In genomic region chr19:28915602-28916250, GRCm38 (mm10) we compare ENCODE assay signal across 15 mouse cellular contexts. TPM values are rescaled to one million over a fixed set of nuclear protein-coding genes. Genes with fewer than 3 reads are reported as not detected.
DNase-seq lines count a peak whose midpoint lies in the region; ATAC-seq and TF ChIP-seq lines count a peak whose summit lies in the region.
"Had no signal": no experiment of that assay in that cellular context is flagged by ENCODE, and none has a peak within 500 bp of the region (broad histone marks: within the 10 kb centered on the region; RNA-seq: fewer than 3 reads in every experiment).

No protein-coding gene starts in this region.

- no peak overlapping the region for H3K27ac ChIP-seq in hindbrain, embryonic 16.5 days (ENCODE audit: low read depth, low read length)
- H3K27ac ChIP-seq in hindbrain, embryonic 12.5 days, result no peak overlapping the region
- H3K27ac ChIP-seq in lung, embryonic 14.5 days (ENCODE audit: low read depth), result no peak overlapping the region
- H3K27ac ChIP-seq: limb, embryonic 10.5 days; lung, embryonic 15.5 days had no signal

- H3K4me2 ChIP-seq in hindbrain, embryonic 16.5 days (ENCODE audit: low read length), result no peak overlapping the region
- no peak overlapping the region for H3K4me2 ChIP-seq in hindbrain, embryonic 12.5 days (replicated peaks)
- no peak overlapping the region for H3K4me2 ChIP-seq in lung, embryonic 14.5 days
- H3K4me2 ChIP-seq: lung, embryonic 15.5 days had no signal

- H3K4me1 ChIP-seq in hindbrain, embryonic 16.5 days (ENCODE audit: control insufficient read depth, insufficient read depth, low read depth, low read length), result no peaks in the 10 kb centered on the region
- H3K4me1 ChIP-seq in hindbrain, embryonic 12.5 days, result no peaks in the 10 kb centered on the region; the same call in 1 of the 2 replicates
- H3K4me1 ChIP-seq in lung, embryonic 14.5 days (ENCODE audit: insufficient read depth), result peaks cover 5% of the 10 kb centered on the region; the same call in 1 of the 2 replicates

- TF ChIP-seq CTCF in lung, embryonic 14.5 days (IDR thresholded peaks at IDR 0.05; ENCODE audit: low read depth), result no peak

- no peaks in the 10 kb centered on the region for H3K27me3 ChIP-seq in hindbrain, embryonic 16.5 days (replicated peaks; ENCODE audit: control insufficient read depth, insufficient read depth, low read length)
- no peaks in the 10 kb centered on the region for H3K27me3 ChIP-seq in hindbrain, embryonic 12.5 days
- H3K27me3 ChIP-seq in lung, embryonic 14.5 days (ENCODE audit: insufficient read depth, low read length), result no peaks in the 10 kb centered on the region
- H3K27me3 ChIP-seq: lung, embryonic 15.5 days had no signal

- no peaks in the 10 kb centered on the region for H3K9me3 ChIP-seq in hindbrain, embryonic 16.5 days (ENCODE audit: control insufficient read depth, low read length)
- H3K9me3 ChIP-seq in hindbrain, embryonic 12.5 days (replicated peaks), result no peaks in the 10 kb centered on the region
- H3K9me3 ChIP-seq in lung, embryonic 14.5 days (ENCODE audit: low read depth, low read length), result no peaks in the 10 kb centered on the region
- H3K9me3 ChIP-seq: limb, embryonic 10.5 days; lung, embryonic 15.5 days had no signal

- WGBS in hindbrain, embryonic 16.5 days, result 61% methylated on average over 2 of the region's 2 CpGs
- 55% methylated on average over 2 of the region's 2 CpGs for WGBS in hindbrain, embryonic 12.5 days
- 61% methylated on average over 2 of the region's 2 CpGs for WGBS in lung, embryonic 14.5 days

- no peak overlapping the region for H3K4me3 ChIP-seq in hindbrain, embryonic 16.5 days (ENCODE audit: low read length)
- no peak overlapping the region for H3K4me3 ChIP-seq in hindbrain, embryonic 12.5 days
- no peak overlapping the region for H3K4me3 ChIP-seq in lung, embryonic 14.5 days (ENCODE audit: low read depth, low read length)
- H3K4me3 ChIP-seq: limb, embryonic 10.5 days; lung, embryonic 15.5 days; myocyte had no signal

- ATAC-seq in hindbrain, embryonic 16.5 days, result peak; percentile 67; the same call in 1 of the 2 replicates
- ATAC-seq in hindbrain, embryonic 12.5 days (ENCODE audit: low FRiP score), result no peak
- no peak for ATAC-seq in lung, embryonic 14.5 days (ENCODE audit: insufficient read depth)
- ATAC-seq in granulocyte monocyte progenitor cell, adult 5-6 weeks (replicated peaks; ENCODE audit: poor library complexity, severe bottlenecking), result no peak
- ATAC-seq: forebrain, embryonic 14.5 days had no signal

- peak; percentile 14 for DNase-seq in lung, embryonic 14.5 days
- no peak for DNase-seq in lung, postnatal 14 days
- DNase-seq in forelimb bud, embryonic 11.5 days (ENCODE audit: low read depth, low spot score), result peak; percentile 18
- peak; percentile 27 for DNase-seq in mesoderm, embryonic 11.5 days (ENCODE audit: low read depth, low spot score)
- DNase-seq: cerebellum, adult 18-20 months; gastrocnemius, postnatal 10 days; heart, postnatal 14 days had no signal

- H3K9ac ChIP-seq in hindbrain, embryonic 16.5 days (ENCODE audit: low read depth, low read length), result no peak overlapping the region
- no peak overlapping the region for H3K9ac ChIP-seq in hindbrain, embryonic 12.5 days
- H3K9ac ChIP-seq in lung, embryonic 14.5 days, result no peak overlapping the region
- H3K9ac ChIP-seq: lung, embryonic 15.5 days had no signal

- peaks cover 7% of the 10 kb centered on the region for H3K36me3 ChIP-seq in hindbrain, embryonic 16.5 days (ENCODE audit: control insufficient read depth, insufficient read depth, low read length)
- no peaks in the 10 kb centered on the region for H3K36me3 ChIP-seq in hindbrain, embryonic 12.5 days
- no peaks in the 10 kb centered on the region for H3K36me3 ChIP-seq in lung, embryonic 14.5 days (ENCODE audit: insufficient read depth)
- H3K36me3 ChIP-seq: limb, embryonic 10.5 days; lung, embryonic 15.5 days had no signal

RNA-seq across cellular contexts. Expression of gene Plpp6, which starts 48.0 kb away (rescaled TPM):
- polyA plus RNA-seq in hindbrain, embryonic 16.5 days (2015; fragmentation: Nextera tagmentation; extraction: Ambion mirVana), result 11.7 and 13.6 TPM in 2 replicates
- 9.9 and 10.6 TPM in 2 replicates for polyA plus RNA-seq in hindbrain, embryonic 12.5 days (2016; fragmentation: Nextera tagmentation; extraction: Ambion mirVana)
- 9.6 and 10.3 TPM in 2 replicates for polyA plus RNA-seq in lung, embryonic 14.5 days (2014; fragmentation: Nextera tagmentation; extraction: Ambion mirVana)
- 8.8 and 9.9 TPM in 2 replicates for total RNA-seq in granulocyte monocyte progenitor cell, adult 5-6 weeks (2014; fragmentation: Nextera tagmentation)
- 4.0 and 5.1 TPM in 2 replicates for total RNA-seq in granulocyte monocyte progenitor cell, adult 5-6 weeks (2017)

RNA-seq across cellular contexts. Expression of gene 4430402I18Rik, which starts 51.9 kb away (rescaled TPM):
- 1.4 and 2.1 TPM in 2 replicates for polyA plus RNA-seq in hindbrain, embryonic 16.5 days (2015; fragmentation: Nextera tagmentation; extraction: Ambion mirVana)
- 0.81 and 1.1 TPM in 2 replicates for polyA plus RNA-seq in hindbrain, embryonic 12.5 days (2016; fragmentation: Nextera tagmentation; extraction: Ambion mirVana)
- 1.7 and 2.1 TPM in 2 replicates for polyA plus RNA-seq in lung, embryonic 14.5 days (2014; fragmentation: Nextera tagmentation; extraction: Ambion mirVana)
- total RNA-seq in granulocyte monocyte progenitor cell, adult 5-6 weeks (2014; fragmentation: Nextera tagmentation), result not detected in 2 replicates
- 0.72 TPM in 1 of 2 replicates, not detected in the other for total RNA-seq in granulocyte monocyte progenitor cell, adult 5-6 weeks (2017)
- total RNA-seq: neutrophil, adult 5-6 weeks had no signal
- polyA plus RNA-seq: limb, embryonic 10.5 days had no signal
